Mouse (Mus musculus): ENCODE measurements at regions not wholly inside any gene's neighbourhood (a gene's known extent, or its start where the extent isn't known, plus 50 kb on each side); places are given as distances from the start of the nearest gene placed in this dataset.
"Not testable (repeated sequence)": the region's sequence is repeated elsewhere in the genome, so short reads cannot be mapped to it uniquely, and the experiment has no call there.

- DNase-seq, result no peak
Measured at GRCm38 (mm10) chr15:96031085-96031780, 240.6 kb downstream of the Ano6 start.

GRCm38 (mm10) chr15:96035273-96035672 lies 244.6 kb downstream of the Ano6 start:
- no peak for DNase-seq

- DNase-seq, result no peak
Measured at GRCm38 (mm10) chr15:96045561-96045960, 241.8 kb upstream of the Arid2 start.

GRCm38 (mm10) chr15:96046651-96047050 lies 240.7 kb upstream of the Arid2 start:
- no peak for DNase-seq

GRCm38 (mm10) chr15:96050416-96050815 lies 236.9 kb upstream of the Arid2 start:
- no peak for DNase-seq

- DNase-seq, result no peak
Measured at GRCm38 (mm10) chr15:96052586-96052985, 234.7 kb upstream of the Arid2 start.

GRCm38 (mm10) chr15:96055361-96055760 lies 232.0 kb upstream of the Arid2 start:
- DNase-seq, result no peak

GRCm38 (mm10) chr15:96055796-96056473 lies 231.4 kb upstream of the Arid2 start:
- DNase-seq, result no peak

- no peak for DNase-seq
Measured at GRCm38 (mm10) chr15:96059623-96060022, 227.7 kb upstream of the Arid2 start.

GRCm38 (mm10) chr15:96064499-96065217 lies 222.7 kb upstream of the Arid2 start:
- no peak for DNase-seq

GRCm38 (mm10) chr15:96075615-96076014 lies 211.7 kb upstream of the Arid2 start:
- no peak for DNase-seq

- no peak for DNase-seq
Measured at GRCm38 (mm10) chr15:96077756-96078155, 209.6 kb upstream of the Arid2 start.

GRCm38 (mm10) chr15:96078580-96078979 lies 208.7 kb upstream of the Arid2 start:
- DNase-seq, result no peak

- DNase-seq, result no peak
Measured at GRCm38 (mm10) chr15:96089676-96090075, 197.6 kb upstream of the Arid2 start.

GRCm38 (mm10) chr15:96096438-96096837 lies 190.9 kb upstream of the Arid2 start:
- no peak for DNase-seq

GRCm38 (mm10) chr15:96098821-96099220 lies 188.5 kb upstream of the Arid2 start:
- DNase-seq, result no peak

- DNase-seq, result not testable (repeated sequence)
Measured at GRCm38 (mm10) chr15:96099844-96100640, 187.3 kb upstream of the Arid2 start.

- no peak for DNase-seq
Measured at GRCm38 (mm10) chr15:96103737-96104136, 183.6 kb upstream of the Arid2 start.

- DNase-seq, result no peak
Measured at GRCm38 (mm10) chr15:96107503-96107902, 179.8 kb upstream of the Arid2 start.

GRCm38 (mm10) chr15:96113091-96113490 lies 174.2 kb upstream of the Arid2 start:
- no peak for DNase-seq

GRCm38 (mm10) chr15:96114616-96115015 lies 172.7 kb upstream of the Arid2 start:
- no peak for DNase-seq

- DNase-seq, result no peak
Measured at GRCm38 (mm10) chr15:96115196-96115595, 172.1 kb upstream of the Arid2 start.

GRCm38 (mm10) chr15:96119240-96119639 lies 168.1 kb upstream of the Arid2 start:
- DNase-seq, result no peak

Measured in kidney, adult 8-10 months (tissue).